In the genomic region with DNA sequence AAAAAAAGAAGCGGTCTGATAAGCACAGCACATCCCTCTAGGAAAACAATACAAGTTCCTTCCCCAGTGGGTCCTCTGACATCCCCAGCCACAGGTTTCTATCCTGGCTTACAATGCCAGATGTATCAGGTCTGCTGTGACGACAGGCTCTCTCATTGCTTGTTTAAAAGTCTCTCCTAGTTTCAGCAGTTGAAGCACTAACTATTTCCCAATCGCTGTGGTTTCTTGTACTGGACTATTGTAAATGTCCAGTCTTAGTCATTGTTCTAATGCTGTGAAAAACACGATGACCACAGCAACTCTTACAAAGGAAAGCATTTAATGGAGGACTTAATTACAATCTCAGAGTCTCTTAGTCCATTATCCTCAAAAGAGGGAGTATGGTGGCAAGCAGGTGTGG, we compare ENCODE assay signal across 24 mouse cellular contexts. TPM values are rescaled to one million over a fixed set of nuclear protein-coding genes. Genes with fewer than 3 reads are reported as not detected.
DNase-seq lines count a peak whose midpoint lies in the region; ATAC-seq and TF ChIP-seq lines count a peak whose summit lies in the region.
"Had no signal": no experiment of that assay in that cellular context is flagged by ENCODE, and none has a peak within 500 bp of the region (broad histone marks: within the 10 kb centered on the region; RNA-seq: fewer than 3 reads in every experiment).

No protein-coding gene starts in this region.

- in situ Hi-C loops in Patski (cut with MboI; ENCODE audit: low pct_unique_long_range_greater_than_20kb), result no loop called here

- H3K27ac ChIP-seq in macrophage, result peak overlapping the region; percentile 76
- no peak overlapping the region for H3K27ac ChIP-seq in heart, embryonic 12.5 days (ENCODE audit: poor library complexity, severe bottlenecking)
- H3K27ac ChIP-seq: embryonic facial prominence, embryonic 10.5 days; hindbrain, embryonic 10.5 days; intestine, embryonic 15.5 days; limb, embryonic 12.5 days; liver, embryonic 14.5 days; neural tube, embryonic 13.5 days had no signal

- no peak for TF ChIP-seq CTCF in Patski (IDR thresholded peaks at IDR 0.05)

- ATAC-seq in Patski, result peak; percentile 75
- no peak for ATAC-seq in heart, embryonic 12.5 days (ENCODE audit: insufficient number of reproducible peaks, low FRiP score)
- ATAC-seq: hindbrain, embryonic 16.5 days; intestine, embryonic 15.5 days had no signal

- H3K27me3 ChIP-seq in Patski, result no peaks in the 10 kb centered on the region
- no peaks in the 10 kb centered on the region for H3K27me3 ChIP-seq in heart, embryonic 12.5 days (replicated peaks)
- H3K27me3 ChIP-seq: intestine, embryonic 15.5 days; limb, embryonic 12.5 days; neural tube, embryonic 13.5 days had no signal

- peak; percentile 25 for DNase-seq in lung, postnatal 36 days
- DNase-seq in lung, postnatal 14 days, result no peak
- no peak for DNase-seq in Patski (ENCODE audit: low read depth, low spot score)
- no peak for DNase-seq in left cerebral cortex, adult 8-10 months (ENCODE audit: low spot score in 2 of 2)
- DNase-seq in natural killer cell, adult 2 months (ENCODE audit: low spot score in 2 of 2), result no peak
- DNase-seq: adrenal gland, postnatal 10 days; cerebellum, adult 9-10 months; gastrocnemius, postnatal 10 days; heart, postnatal 10 days; kidney, adult 9 months; kidney, postnatal 36 days; layer of hippocampus, postnatal 36 days; midbrain, embryonic 14.5 days; thymus, postnatal 14 days had no signal

- peaks cover 2% of the 10 kb centered on the region; the same call in 1 of the 2 replicates for H3K36me3 ChIP-seq in macrophage (ENCODE audit: inconsistent target)
- H3K36me3 ChIP-seq in heart, embryonic 12.5 days, result peaks cover 28% of the 10 kb centered on the region

- POLR2A ChIA-PET in Patski (lab: Charles Lee), result no interaction called here

- no peak overlapping the region for H3K4me3 ChIP-seq in macrophage (ENCODE audit: inconsistent target)
- H3K4me3 ChIP-seq in heart, embryonic 12.5 days, result no peak overlapping the region
- H3K4me3 ChIP-seq: embryonic facial prominence, embryonic 10.5 days; hindbrain, embryonic 10.5 days; intestine, embryonic 15.5 days; limb, embryonic 12.5 days; neural tube, embryonic 13.5 days had no signal

- CTCF ChIA-PET in Patski (lab: Charles Lee), result no interaction called here

- no peaks in the 10 kb centered on the region for H3K9me3 ChIP-seq in heart, embryonic 12.5 days (replicated peaks)
- H3K9me3 ChIP-seq: embryonic facial prominence, embryonic 10.5 days; hindbrain, embryonic 10.5 days; intestine, embryonic 15.5 days; limb, embryonic 12.5 days; neural tube, embryonic 13.5 days had no signal

- H3K4me2 ChIP-seq in heart, embryonic 12.5 days, result no peak overlapping the region
- H3K4me2 ChIP-seq: heart, embryonic 11.5 days; intestine, embryonic 15.5 days; limb, embryonic 12.5 days; neural tube, embryonic 13.5 days had no signal

- H3K9ac ChIP-seq in heart, embryonic 12.5 days, result no peak overlapping the region
- H3K9ac ChIP-seq: intestine, embryonic 15.5 days; limb, embryonic 12.5 days; liver, embryonic 14.5 days; neural tube, embryonic 13.5 days had no signal

- no peaks in the 10 kb centered on the region for H3K79me2 ChIP-seq in macrophage (ENCODE audit: inconsistent target)

- 0 out of 2 replicates have a peak, but pooled peaks cover 2% of the 10 kb centered on the region for H3K4me1 ChIP-seq in heart, embryonic 12.5 days (replicated peaks)
- H3K4me1 ChIP-seq: embryonic facial prominence, embryonic 10.5 days; hindbrain, embryonic 10.5 days; intestine, embryonic 15.5 days; limb, embryonic 12.5 days; neural tube, embryonic 13.5 days had no signal

- WGBS in macrophage (ENCODE audit: missing documents), result 36% methylated on average over 4 of the region's 4 CpGs
- WGBS in heart, embryonic 12.5 days, result 71% methylated on average over 4 of the region's 4 CpGs

RNA-seq across cellular contexts. Expression of gene Rpl37, which starts 10.0 kb away (rescaled TPM):
- polyA plus RNA-seq in Patski (2021) (245 TPM), macrophage (2018) (263 to 496 TPM (median 486 TPM) in 3 replicates)
- total RNA-seq in macrophage (2018; cell fraction: chromatin; rRNA removed), result 100 to 1,000 TPM in 1 of 26 experiments, 10 to 100 TPM in 25; 35.7 to 113 (median 67.1) TPM
- total RNA-seq in macrophage (2018; cell fraction: cytosol; rRNA removed), result 100 to 1,000 TPM; 142 to 422 (median 216) TPM
- total RNA-seq in macrophage (2018; cell fraction: nucleus; rRNA removed), result 100 to 1,000 TPM in 1 of 26 experiments, 10 to 100 TPM in 25; 34.6 to 137 (median 64.8) TPM
- total RNA-seq in left cerebral cortex, adult 8-10 months (2022), result 100 to 1,000 TPM; 292 to 338 (median 307) TPM
- polyA plus RNA-seq in heart, embryonic 12.5 days (2016; fragmentation: Nextera tagmentation; extraction: Ambion mirVana), result 421 and 424 TPM in 2 replicates

RNA-seq across cellular contexts. Expression of gene Prkaa1, which starts 17.2 kb away (rescaled TPM):
- polyA plus RNA-seq in Patski (2021) (39.2 TPM), macrophage (2018) (20.7 to 31.7 TPM (median 23.3 TPM) in 3 replicates)
- 10 to 100 TPM; 10.4 to 40.4 (median 28.3) TPM for total RNA-seq in macrophage (2018; cell fraction: chromatin; rRNA removed)
- total RNA-seq in macrophage (2018; cell fraction: cytosol; rRNA removed), result 10 to 100 TPM; 19.2 to 34.7 (median 30.9) TPM
- 10 to 100 TPM; 13.8 to 60.4 (median 30.0) TPM for total RNA-seq in macrophage (2018; cell fraction: nucleus; rRNA removed)
- 10 to 100 TPM; 23.2 to 24.7 (median 24.2) TPM for total RNA-seq in left cerebral cortex, adult 8-10 months (2022)
- polyA plus RNA-seq in heart, embryonic 12.5 days (2016; fragmentation: Nextera tagmentation; extraction: Ambion mirVana), result 23.7 and 24.1 TPM in 2 replicates

RNA-seq across cellular contexts. Expression of gene Card6, which starts 18.1 kb away (rescaled TPM):
- polyA plus RNA-seq in Patski (2021), result 4.0 TPM
- total RNA-seq in macrophage (2018; cell fraction: chromatin; rRNA removed), result 1 to 10 TPM in 19 of 26 experiments, under 1 TPM in 7; 0.27 to 9.2 (median 2.6) TPM
- total RNA-seq in macrophage (2018; cell fraction: cytosol; rRNA removed), result 1 to 10 TPM in 24 of 26 experiments, under 1 TPM in 2; 0.43 to 6.0 (median 3.8) TPM
- total RNA-seq in macrophage (2018; cell fraction: nucleus; rRNA removed), result 1 to 10 TPM in 21 of 26 experiments, under 1 TPM in 5; 0.29 to 7.5 (median 2.0) TPM
- 1.9 to 5.0 TPM (median 4.0 TPM) in 3 replicates for polyA plus RNA-seq in macrophage (2018)
- 1 to 10 TPM; 2.2 to 3.0 (median 2.8) TPM for total RNA-seq in left cerebral cortex, adult 8-10 months (2022)
- polyA plus RNA-seq in heart, embryonic 12.5 days (2016; fragmentation: Nextera tagmentation; extraction: Ambion mirVana), result 2.3 and 3.1 TPM in 2 replicates

RNA-seq across cellular contexts. Expression of gene Ttc33, which starts 58.9 kb away (rescaled TPM):
- polyA plus RNA-seq in Patski (2021) (59.8 TPM), macrophage (2018) (23.6 to 34.6 TPM (median 34.1 TPM) in 3 replicates)
- 10 to 100 TPM in 18 of 26 experiments, 1 to 10 TPM in 8; 4.7 to 38.5 (median 15.6) TPM for total RNA-seq in macrophage (2018; cell fraction: chromatin; rRNA removed)
- 10 to 100 TPM; 19.9 to 58.1 (median 30.9) TPM for total RNA-seq in macrophage (2018; cell fraction: cytosol; rRNA removed)
- total RNA-seq in macrophage (2018; cell fraction: nucleus; rRNA removed), result 10 to 100 TPM in 23 of 26 experiments, 1 to 10 TPM in 3; 9.4 to 45.3 (median 15.0) TPM
- total RNA-seq in left cerebral cortex, adult 8-10 months (2022), result 100 to 1,000 TPM in 1 of 4 experiments, 10 to 100 TPM in 3; 81.2 to 100 (median 86.1) TPM
- polyA plus RNA-seq in heart, embryonic 12.5 days (2016; fragmentation: Nextera tagmentation; extraction: Ambion mirVana), result 32.4 and 32.6 TPM in 2 replicates
